Mouse (Mus musculus): ENCODE measurements around the gene Usp45. TPM values are rescaled to one million over a fixed set of nuclear protein-coding genes. Genes with fewer than 3 reads are reported as not detected.

The Usp45 gene
- polyA plus RNA-seq, 1 experiment: 3.0 TPM

DNA sequence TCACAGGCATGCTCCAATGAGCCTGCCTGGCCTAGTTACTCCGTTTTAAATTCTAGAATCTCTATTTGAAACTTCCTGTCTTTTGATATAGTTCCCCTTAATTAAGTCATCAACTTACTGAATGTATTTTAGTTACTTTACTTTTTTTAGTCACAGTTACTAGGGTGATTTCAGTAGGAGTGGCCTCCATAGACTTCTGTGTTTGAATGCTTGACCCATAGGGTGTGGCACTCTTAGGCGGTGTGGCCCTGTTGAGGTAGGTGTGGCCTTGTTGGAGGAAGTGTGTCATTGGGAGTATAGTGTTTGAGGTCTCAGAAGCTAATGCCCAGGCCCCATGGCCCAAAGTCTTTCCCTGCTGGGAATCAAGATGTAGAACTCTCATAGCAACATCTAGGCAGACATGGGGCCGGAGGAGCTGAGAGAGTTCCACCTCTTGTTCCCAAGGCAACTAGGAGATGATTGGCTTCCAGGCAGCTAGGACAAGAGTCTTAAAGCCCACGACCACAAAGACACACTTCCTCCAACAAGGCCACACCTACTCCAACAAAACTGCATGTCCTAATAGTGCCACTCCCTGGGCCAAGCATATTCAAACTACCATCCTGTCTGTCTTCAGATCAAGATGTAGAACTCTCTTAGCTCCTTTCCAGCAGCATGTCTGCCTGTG lies 11.7 kb upstream of the Usp45 start:
- H3K4me3 ChIP-seq (ENCODE audit: low read depth, low read length): no peak overlapping the region
- WGBS: 37% methylated on average over 4 of the region's 4 CpGs
- H3K27me3 ChIP-seq (ENCODE audit: control insufficient read depth, insufficient read depth, low read length): no peaks in the 10 kb centered on the region
- H3K4me1 ChIP-seq (ENCODE audit: control insufficient read depth, insufficient read depth, insufficient read length, low read length): peaks cover 4% of the 10 kb centered on the region; the same call in 1 of the 2 replicates
- no peak overlapping the region for H3K27ac ChIP-seq (ENCODE audit: insufficient read depth, low read depth, low read length)
- no peak for TF ChIP-seq POLR2A (IDR thresholded peaks at IDR 0.05; ENCODE audit: low read depth, low read length)
- TF ChIP-seq CTCF (IDR thresholded peaks at IDR 0.05; ENCODE audit: extremely low read depth, insufficient read length, insufficient replicate concordance, low read depth, low read length): no peak
- peaks cover 11% of the 10 kb centered on the region for H3K36me3 ChIP-seq (ENCODE audit: control insufficient read depth, insufficient read depth, low read length)

DNA sequence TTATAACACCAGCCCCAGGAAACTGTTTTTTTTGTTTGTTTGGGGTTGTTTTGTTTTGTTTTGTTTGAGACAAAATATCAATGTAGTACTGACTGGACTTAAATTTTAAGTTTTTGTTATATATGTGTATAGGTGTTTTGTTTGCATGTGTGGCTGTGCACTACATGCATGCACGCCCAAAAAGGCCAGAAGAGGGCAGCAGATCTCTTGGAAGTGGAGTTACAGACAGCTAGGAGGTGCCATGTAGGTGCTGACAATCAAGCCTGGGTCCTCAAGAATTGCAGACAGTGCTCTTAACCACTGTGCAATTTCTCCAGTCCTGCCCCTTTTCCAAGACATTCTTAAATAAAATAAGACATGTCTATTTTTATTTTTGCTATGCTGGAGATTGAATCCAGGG lies 8.1 kb upstream of the Usp45 start:
- Histone ChIP-seq H3K4me1 (ENCODE audit: control insufficient read depth, insufficient read depth, insufficient read length, low read length) (peaks cover 4% of the 10 kb centered on the region; the same call in 1 of the 2 replicates), H3K36me3 (ENCODE audit: control insufficient read depth, insufficient read depth, low read length) (peaks cover 8% of the 10 kb centered on the region), H3K4me3 (ENCODE audit: low read depth, low read length) (no peak overlapping the region), H3K27ac (ENCODE audit: insufficient read depth, low read depth, low read length) (no peak overlapping the region), H3K27me3 (ENCODE audit: control insufficient read depth, insufficient read depth, low read length) (no peaks in the 10 kb centered on the region)
- WGBS: 64% methylated on average over 1 of the region's 1 CpGs
- TF ChIP-seq POLR2A (IDR thresholded peaks at IDR 0.05; ENCODE audit: low read depth, low read length) (no peak), CTCF (IDR thresholded peaks at IDR 0.05; ENCODE audit: extremely low read depth, insufficient read length, insufficient replicate concordance, low read depth, low read length) (peak; percentile 20; the same call in 1 of the 2 replicates)

- peaks cover 8% of the 10 kb centered on the region for H3K36me3 ChIP-seq (ENCODE audit: control insufficient read depth, insufficient read depth, low read length)
- H3K27me3 ChIP-seq (ENCODE audit: control insufficient read depth, insufficient read depth, low read length): no peaks in the 10 kb centered on the region
- WGBS: 81% methylated on average over 9 of the region's 9 CpGs
- H3K4me1 ChIP-seq (ENCODE audit: control insufficient read depth, insufficient read depth, insufficient read length, low read length): no peaks in the 10 kb centered on the region
- TF ChIP-seq POLR2A (IDR thresholded peaks at IDR 0.05; ENCODE audit: low read depth, low read length) (no peak), CTCF (IDR thresholded peaks at IDR 0.05; ENCODE audit: extremely low read depth, insufficient read length, insufficient replicate concordance, low read depth, low read length) (no peak)
- no peak overlapping the region for H3K4me3 ChIP-seq (ENCODE audit: low read depth, low read length)
- no peak overlapping the region for H3K27ac ChIP-seq (ENCODE audit: insufficient read depth, low read depth, low read length)
Measured at GRCm38 (mm10) chr4:21761416-21762160, 5.4 kb upstream of the Usp45 start.

GRCm38 (mm10) chr4:21763827-21764226 lies 3.1 kb upstream of the Usp45 start:
- Histone ChIP-seq H3K36me3 (ENCODE audit: control insufficient read depth, insufficient read depth, low read length) (peaks cover 5% of the 10 kb centered on the region), H3K4me1 (ENCODE audit: control insufficient read depth, insufficient read depth, insufficient read length, low read length) (peaks cover 2% of the 10 kb centered on the region; the same call in 1 of the 2 replicates), H3K4me3 (ENCODE audit: low read depth, low read length) (no peak overlapping the region), H3K27ac (ENCODE audit: insufficient read depth, low read depth, low read length) (no peak overlapping the region), H3K27me3 (ENCODE audit: control insufficient read depth, insufficient read depth, low read length) (no peaks in the 10 kb centered on the region)
- 69% methylated on average over 4 of the region's 4 CpGs for WGBS
- TF ChIP-seq CTCF (IDR thresholded peaks at IDR 0.05; ENCODE audit: extremely low read depth, insufficient read length, insufficient replicate concordance, low read depth, low read length) (no peak), POLR2A (IDR thresholded peaks at IDR 0.05; ENCODE audit: low read depth, low read length) (no peak)

GRCm38 (mm10) chr4:21766171-21766862 lies 639 bp upstream of the Usp45 start:
- TF ChIP-seq POLR2A (IDR thresholded peaks at IDR 0.05; ENCODE audit: low read depth, low read length) (no peak), CTCF (IDR thresholded peaks at IDR 0.05; ENCODE audit: extremely low read depth, insufficient read length, insufficient replicate concordance, low read depth, low read length) (no peak)
- WGBS: 24% methylated on average over 14 of the region's 14 CpGs
- Histone ChIP-seq H3K27ac (ENCODE audit: insufficient read depth, low read depth, low read length) (no peak overlapping the region), H3K36me3 (ENCODE audit: control insufficient read depth, insufficient read depth, low read length) (no peaks in the 10 kb centered on the region), H3K4me1 (ENCODE audit: control insufficient read depth, insufficient read depth, insufficient read length, low read length) (peaks cover 5% of the 10 kb centered on the region; the same call in 1 of the 2 replicates), H3K27me3 (ENCODE audit: control insufficient read depth, insufficient read depth, low read length) (no peaks in the 10 kb centered on the region), H3K4me3 (ENCODE audit: low read depth, low read length) (peak overlapping the region; percentile 78)

- Histone ChIP-seq H3K27me3 (ENCODE audit: control insufficient read depth, insufficient read depth, low read length) (no peaks in the 10 kb centered on the region), H3K4me1 (ENCODE audit: control insufficient read depth, insufficient read depth, insufficient read length, low read length) (peaks cover 7% of the 10 kb centered on the region), H3K27ac (ENCODE audit: insufficient read depth, low read depth, low read length) (peak overlapping the region; percentile 99), H3K4me3 (ENCODE audit: low read depth, low read length) (no peak overlapping the region), H3K36me3 (ENCODE audit: control insufficient read depth, insufficient read depth, low read length) (no peaks in the 10 kb centered on the region)
- 41% methylated on average over 1 of the region's 1 CpGs for WGBS
- no peak for TF ChIP-seq POLR2A (IDR thresholded peaks at IDR 0.05; ENCODE audit: low read depth, low read length)
- TF ChIP-seq CTCF (IDR thresholded peaks at IDR 0.05; ENCODE audit: extremely low read depth, insufficient read length, insufficient replicate concordance, low read depth, low read length): no peak
Measured at GRCm38 (mm10) chr4:21771064-21771463, 4.1 kb downstream of the Usp45 start.

GRCm38 (mm10) chr4:21772306-21772705 lies 5.3 kb downstream of the Usp45 start:
- no peak for TF ChIP-seq CTCF (IDR thresholded peaks at IDR 0.05; ENCODE audit: extremely low read depth, insufficient read length, insufficient replicate concordance, low read depth, low read length)
- Histone ChIP-seq H3K4me3 (ENCODE audit: low read depth, low read length) (no peak overlapping the region), H3K27ac (ENCODE audit: insufficient read depth, low read depth, low read length) (peak overlapping the region; percentile 78), H3K27me3 (ENCODE audit: control insufficient read depth, insufficient read depth, low read length) (no peaks in the 10 kb centered on the region), H3K4me1 (ENCODE audit: control insufficient read depth, insufficient read depth, insufficient read length, low read length) (peaks cover 7% of the 10 kb centered on the region), H3K36me3 (ENCODE audit: control insufficient read depth, insufficient read depth, low read length) (no peaks in the 10 kb centered on the region)
- 95% methylated on average over 1 of the region's 1 CpGs for WGBS
